Mouse (Mus musculus) neural tube, embryonic 15.5 days (tissue): ENCODE measurements around the gene 1700001C02Rik. TPM values are rescaled to one million over a fixed set of nuclear protein-coding genes. Genes with fewer than 3 reads are reported as not detected.

ENCODE experiments used
- ATAC-seq: fragments of 200-750 bp; cut with Nextera tagmentation; 2 replicates; pipeline ENCODE4 v1.8.0; 2017; ENCODE audit warnings: mild to moderate bottlenecking, moderate TSS enrichment, moderate library complexity; ENCODE audit not compliant: low FRiP score
- H3K27ac ChIP-seq: fragments of 300-500 bp; sonication (generic); replicated peaks from 2 replicates; pipeline ENCODE4 v1.5.1; 2015; ENCODE audit warnings: mild to moderate bottlenecking, inconsistent platforms
- H3K27me3 ChIP-seq: fragments of 300-500 bp; sonication (generic); replicated peaks from 2 replicates; pipeline ENCODE4 v1.6.1; 2015; ENCODE audit warnings: inconsistent platforms
- H3K36me3 ChIP-seq: fragments of 300-500 bp; sonication (generic); 2 replicates; pipeline ENCODE4 v1.6.1; 2015; ENCODE audit warnings: inconsistent platforms
- H3K4me1 ChIP-seq: fragments of 300-500 bp; sonication (generic); 2 replicates; pipeline ENCODE4 v1.6.1; 2015; ENCODE audit warnings: inconsistent platforms
- H3K4me2 ChIP-seq: fragments of 300-500 bp; sonication (generic); 2 replicates; pipeline ENCODE4 v1.6.1; 2015; ENCODE audit warnings: inconsistent platforms, mild to moderate bottlenecking, moderate library complexity
- H3K4me3 ChIP-seq: fragments of 300-500 bp; sonication (generic); replicated peaks from 2 replicates; pipeline ENCODE4 v1.5.1; 2015; ENCODE audit warnings: mild to moderate bottlenecking, inconsistent platforms
- H3K9ac ChIP-seq: fragments of 300-500 bp; sonication (generic); replicated peaks from 2 replicates; pipeline ENCODE4 v1.6.1; 2015; ENCODE audit warnings: mild to moderate bottlenecking, inconsistent platforms
- H3K9me3 ChIP-seq: fragments of 300-500 bp; sonication (generic); replicated peaks from 2 replicates; pipeline ENCODE4 v1.6.1; 2016; ENCODE audit warnings: inconsistent platforms
- WGBS: fragments of 180-500 bp; shearing (Covaris S2); methylation state at CpG from one replicate; pipeline ENCODE4 v1.1.7; 2015; ENCODE audit warnings: mixed read lengths; 5-methylcytosine and 5-hydroxymethylcytosine counted together
- polyA plus RNA-seq: library from polyadenylated mRNA; unstranded; fragments of >200 nt; fragmentation: Nextera tagmentation; extraction: Ambion mirVana; gene quantifications from 2 replicates; pipeline ENCODE4 v1.2.1, GENCODE M21; 2015

1700001C02Rik gene
- polyA plus RNA-seq, 1 experiment from 2014 or later: 0.65 TPM

DNA sequence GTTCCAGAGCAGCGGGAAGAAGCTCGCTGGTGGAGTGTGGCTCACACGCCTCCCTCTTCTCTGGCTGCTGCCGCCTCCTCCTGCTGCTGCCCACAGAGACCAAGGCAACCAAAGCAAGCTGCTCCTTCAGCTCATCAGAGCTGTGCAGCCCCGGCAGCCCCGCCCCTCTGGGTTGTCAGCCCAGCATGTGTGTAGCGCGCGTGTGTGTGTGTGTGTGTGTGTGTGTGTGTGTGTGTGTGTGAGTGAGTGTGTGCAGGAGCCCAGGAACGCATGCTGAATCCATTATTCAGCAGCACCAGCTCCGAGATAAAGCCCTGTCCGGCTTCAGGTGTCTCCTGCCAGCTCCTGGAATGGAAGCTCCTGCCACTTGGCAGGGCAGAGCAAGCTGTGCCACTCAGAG lies 4.0 kb upstream of the 1700001C02Rik start, which contains the start of gene Otof:
Gene Otof, minus strand, starts transcription at position 112 of the 400 bp plus-strand sequence.
- Histone ChIP-seq H3K36me3 (no peaks in the 10 kb centered on the region), H3K4me1 (peaks cover 45% of the 10 kb centered on the region), H3K27me3 (peaks cover 15% of the 10 kb centered on the region; the same call in 1 of the 2 replicates), H3K9ac (no peak within 1 kb of the TSS), H3K27ac (peak within 1 kb of the TSS; percentile 56; the same call in 1 of the 2 replicates), H3K4me2 (peak within 1 kb of the TSS; percentile 47), H3K9me3 (no peaks in the 10 kb centered on the region), H3K4me3 (peak within 1 kb of the TSS; percentile 16; the same call in 1 of the 2 replicates)
- peak; percentile 72 for ATAC-seq
- WGBS: 13% methylated on average over 12 of the region's 12 CpGs

DNA sequence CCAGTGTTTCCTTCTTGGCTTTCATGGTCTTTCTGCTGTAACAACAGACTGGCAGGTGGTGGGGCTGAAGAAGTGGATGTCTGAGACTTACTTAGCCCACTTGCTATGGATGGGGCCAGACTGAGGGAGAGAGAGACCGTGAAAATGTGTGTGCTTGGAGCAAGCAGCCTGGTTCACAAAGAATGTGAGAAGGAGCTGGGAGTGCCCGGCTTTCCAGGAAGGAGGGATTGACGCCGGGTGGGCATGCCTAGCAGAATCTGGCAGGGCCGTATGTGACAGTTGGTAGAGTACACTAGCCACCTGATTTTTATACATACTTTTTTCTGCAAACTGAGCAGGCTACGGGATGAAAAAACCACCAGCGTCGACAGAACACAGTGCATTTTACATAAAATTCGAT lies 468 bp downstream of the 1700001C02Rik start:
- H3K27ac ChIP-seq: 0 out of 2 replicates have a peak overlapping the region, but pooled peaks have one; percentile 2
- peaks cover 15% of the 10 kb centered on the region; the same call in 1 of the 2 replicates for H3K27me3 ChIP-seq
- no peak for ATAC-seq
- H3K36me3 ChIP-seq: no peaks in the 10 kb centered on the region
- WGBS: 30% methylated on average over 9 of the region's 9 CpGs
- H3K4me3 ChIP-seq: peak overlapping the region; percentile 30
- peaks cover 48% of the 10 kb centered on the region for H3K4me1 ChIP-seq
- peak overlapping the region; percentile 36 for H3K9ac ChIP-seq
- H3K9me3 ChIP-seq: no peaks in the 10 kb centered on the region
- H3K4me2 ChIP-seq: peak overlapping the region; percentile 63

DNA sequence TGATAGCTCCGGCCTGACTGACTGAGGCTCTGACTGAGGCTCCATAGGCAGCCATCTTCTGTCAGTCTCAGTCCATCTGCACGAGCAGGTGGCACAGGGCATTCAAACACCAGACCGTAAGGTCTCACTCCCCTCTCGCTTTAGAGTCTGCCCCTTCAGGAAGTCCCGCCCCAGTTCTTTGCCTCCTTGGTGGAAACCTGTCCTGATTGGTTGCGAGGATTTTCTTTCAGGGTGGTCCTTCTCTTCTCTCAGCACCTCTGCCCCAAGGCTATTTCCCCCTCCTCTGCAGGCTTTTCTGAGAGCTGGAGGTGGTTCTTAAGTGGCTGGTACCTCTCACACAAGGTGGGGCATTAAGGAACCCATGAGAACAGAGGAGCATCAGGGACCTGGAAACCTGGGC lies 4.6 kb downstream of the 1700001C02Rik start:
- Histone ChIP-seq H3K9ac (no peak overlapping the region), H3K27ac (no peak overlapping the region), H3K27me3 (peaks cover 6% of the 10 kb centered on the region; the same call in 1 of the 2 replicates), H3K4me2 (no peak overlapping the region), H3K4me3 (no peak overlapping the region), H3K36me3 (no peaks in the 10 kb centered on the region), H3K4me1 (peaks cover 37% of the 10 kb centered on the region), H3K9me3 (no peaks in the 10 kb centered on the region)
- ATAC-seq: no peak
- WGBS: 68% methylated on average over 6 of the region's 6 CpGs

DNA sequence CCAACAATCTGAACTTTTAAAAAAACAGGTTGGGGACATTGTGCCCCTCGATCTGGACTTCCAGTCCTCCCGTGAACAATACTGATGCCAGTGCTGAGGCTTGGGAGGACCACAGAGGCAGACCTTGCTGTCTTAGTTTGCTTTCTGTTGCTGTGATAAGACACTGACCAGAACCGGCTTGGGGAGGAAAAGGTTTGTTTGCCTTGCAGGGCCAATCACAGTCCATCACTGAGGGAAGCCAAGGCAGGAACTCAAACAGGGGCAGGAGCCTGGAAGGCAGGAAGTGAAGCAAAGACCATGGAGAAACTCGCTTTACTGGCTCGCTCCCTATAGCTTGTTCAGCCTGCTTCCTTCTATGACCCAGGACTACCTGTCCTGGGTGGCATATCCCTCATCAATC lies 6.3 kb downstream of the 1700001C02Rik start:
- Histone ChIP-seq H3K9me3 (no peaks in the 10 kb centered on the region), H3K4me3 (no peak overlapping the region), H3K4me2 (no peak overlapping the region), H3K9ac (no peak overlapping the region), H3K36me3 (no peaks in the 10 kb centered on the region), H3K27ac (no peak overlapping the region), H3K27me3 (no peaks in the 10 kb centered on the region), H3K4me1 (peaks cover 21% of the 10 kb centered on the region)
- WGBS: 79% methylated on average over 5 of the region's 5 CpGs
- no peak for ATAC-seq

DNA sequence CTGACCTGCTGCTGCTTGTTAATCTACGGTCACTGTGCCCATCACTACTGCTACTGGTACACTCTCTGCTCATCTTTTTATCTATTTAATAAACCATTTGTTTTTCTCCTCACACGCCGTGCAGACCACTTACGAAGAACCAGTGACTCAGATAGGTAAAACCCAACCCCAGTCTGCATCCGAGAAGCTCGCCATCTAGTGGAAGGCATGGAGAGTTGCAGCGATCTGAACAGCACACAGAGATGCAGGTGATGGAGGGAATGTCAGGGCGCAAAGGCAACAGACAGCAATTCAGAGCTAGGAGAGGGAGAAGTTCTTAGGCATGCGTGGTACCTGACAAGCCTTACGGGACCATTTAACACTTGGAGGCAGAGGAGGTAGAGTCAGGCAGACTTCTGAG lies 10.7 kb downstream of the 1700001C02Rik start:
- Histone ChIP-seq H3K4me1 (no peaks in the 10 kb centered on the region), H3K9ac (no peak overlapping the region), H3K27ac (no peak overlapping the region), H3K9me3 (no peaks in the 10 kb centered on the region), H3K4me3 (no peak overlapping the region), H3K27me3 (no peaks in the 10 kb centered on the region), H3K4me2 (no peak overlapping the region), H3K36me3 (no peaks in the 10 kb centered on the region)
- 43% methylated on average over 10 of the region's 10 CpGs for WGBS
- no peak for ATAC-seq

DNA sequence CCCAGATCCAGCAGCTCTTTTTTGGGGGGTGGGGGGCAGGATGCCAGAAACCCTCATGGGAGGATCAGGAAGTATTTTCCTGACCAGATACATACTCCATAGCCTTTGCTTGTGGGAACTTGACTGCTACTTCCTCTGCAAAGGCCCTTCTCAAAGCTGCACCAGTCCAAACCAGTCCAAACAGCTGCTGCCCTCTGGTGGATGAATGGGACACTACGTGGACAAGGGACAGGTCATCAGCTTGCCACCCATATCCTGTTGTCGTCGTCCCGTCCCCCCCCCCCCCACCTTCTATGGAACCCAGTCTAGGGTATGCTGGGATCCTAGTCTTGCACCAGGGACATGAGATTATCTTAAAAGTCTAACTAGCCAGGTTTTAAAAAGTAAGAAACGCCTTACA lies 16.5 kb downstream of the 1700001C02Rik start:
- Histone ChIP-seq H3K4me3 (no peak overlapping the region), H3K4me2 (no peak overlapping the region), H3K9ac (no peak overlapping the region), H3K9me3 (no peaks in the 10 kb centered on the region), H3K27ac (no peak overlapping the region), H3K27me3 (no peaks in the 10 kb centered on the region), H3K4me1 (no peaks in the 10 kb centered on the region), H3K36me3 (no peaks in the 10 kb centered on the region)
- WGBS: 14% methylated on average over 5 of the region's 5 CpGs
- ATAC-seq: no peak

DNA sequence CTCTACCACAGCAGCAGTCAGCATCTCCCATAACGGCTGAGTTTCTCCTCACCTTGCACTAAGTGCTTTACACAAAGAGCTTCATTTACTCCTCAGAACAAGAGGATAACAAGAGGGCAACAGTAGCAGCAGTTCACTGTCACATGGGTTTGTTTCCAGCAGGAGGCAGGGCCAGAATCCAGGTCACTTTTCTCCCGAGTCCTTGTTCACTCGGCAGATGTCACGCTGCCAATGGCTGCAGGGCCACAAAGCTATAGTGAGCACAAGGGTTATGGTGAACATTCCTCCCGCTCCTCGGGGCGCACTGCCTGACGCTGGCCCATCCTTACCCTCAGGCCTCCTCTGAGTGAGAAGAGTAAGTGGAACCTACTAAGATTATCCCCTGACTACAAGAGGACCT lies 17.7 kb downstream of the 1700001C02Rik start:
- no peaks in the 10 kb centered on the region for H3K36me3 ChIP-seq
- H3K9ac ChIP-seq: no peak overlapping the region
- H3K27me3 ChIP-seq: no peaks in the 10 kb centered on the region
- H3K4me2 ChIP-seq: no peak overlapping the region
- H3K9me3 ChIP-seq: no peaks in the 10 kb centered on the region
- H3K4me3 ChIP-seq: no peak overlapping the region
- no peak overlapping the region for H3K27ac ChIP-seq
- ATAC-seq: no peak
- H3K4me1 ChIP-seq: no peaks in the 10 kb centered on the region
- WGBS: 81% methylated on average over 8 of the region's 8 CpGs

DNA sequence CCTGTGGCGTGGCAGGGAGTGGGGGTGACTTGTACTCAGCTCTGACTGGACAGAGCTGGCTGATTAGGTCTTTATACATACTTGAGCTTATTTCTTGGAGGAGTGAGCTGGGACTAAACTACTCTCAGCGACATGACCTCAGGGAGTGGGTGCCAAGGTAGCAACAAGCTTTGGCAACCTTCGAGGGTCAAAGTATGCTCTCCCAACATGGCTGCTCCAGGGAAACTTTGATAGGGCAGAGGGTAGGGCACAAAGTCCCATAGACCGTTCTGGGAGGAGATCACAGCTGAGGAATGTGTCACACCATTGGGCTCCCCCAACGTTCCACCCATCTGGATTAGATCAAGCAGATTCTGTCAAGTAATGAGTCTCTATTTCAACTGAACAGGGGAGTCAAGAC lies 18.7 kb downstream of the 1700001C02Rik start:
- Histone ChIP-seq H3K4me2 (no peak overlapping the region), H3K9ac (no peak overlapping the region), H3K9me3 (no peaks in the 10 kb centered on the region), H3K4me3 (no peak overlapping the region), H3K27ac (no peak overlapping the region), H3K36me3 (no peaks in the 10 kb centered on the region), H3K27me3 (no peaks in the 10 kb centered on the region), H3K4me1 (no peaks in the 10 kb centered on the region)
- ATAC-seq: no peak
- 84% methylated on average over 5 of the region's 5 CpGs for WGBS

DNA sequence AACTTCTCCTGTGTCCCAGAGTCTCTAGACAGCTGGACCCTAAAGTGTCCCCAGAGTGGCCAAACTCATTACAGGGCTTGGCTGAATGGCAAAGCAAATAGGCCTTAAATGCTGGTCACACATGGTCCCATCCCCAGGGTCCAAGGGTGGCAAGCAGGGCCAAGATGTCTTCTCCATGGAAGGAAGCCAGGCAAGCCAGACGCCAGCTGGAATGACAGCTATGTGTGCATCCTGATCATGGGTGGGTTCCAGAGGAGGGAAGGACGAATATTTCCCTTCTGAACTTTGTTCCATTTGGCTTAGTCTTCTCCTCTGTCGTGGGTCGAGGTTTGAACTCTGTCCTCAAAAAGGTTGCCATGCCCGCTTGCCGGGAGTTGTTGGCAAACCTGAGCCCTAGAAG lies 19.3 kb downstream of the 1700001C02Rik start:
- no peak for ATAC-seq
- no peaks in the 10 kb centered on the region for H3K4me1 ChIP-seq
- no peaks in the 10 kb centered on the region for H3K36me3 ChIP-seq
- H3K4me3 ChIP-seq: no peak overlapping the region
- no peak overlapping the region for H3K4me2 ChIP-seq
- H3K9ac ChIP-seq: no peak overlapping the region
- no peaks in the 10 kb centered on the region for H3K27me3 ChIP-seq
- no peaks in the 10 kb centered on the region for H3K9me3 ChIP-seq
- no peak overlapping the region for H3K27ac ChIP-seq
- 85% methylated on average over 6 of the region's 6 CpGs for WGBS

DNA sequence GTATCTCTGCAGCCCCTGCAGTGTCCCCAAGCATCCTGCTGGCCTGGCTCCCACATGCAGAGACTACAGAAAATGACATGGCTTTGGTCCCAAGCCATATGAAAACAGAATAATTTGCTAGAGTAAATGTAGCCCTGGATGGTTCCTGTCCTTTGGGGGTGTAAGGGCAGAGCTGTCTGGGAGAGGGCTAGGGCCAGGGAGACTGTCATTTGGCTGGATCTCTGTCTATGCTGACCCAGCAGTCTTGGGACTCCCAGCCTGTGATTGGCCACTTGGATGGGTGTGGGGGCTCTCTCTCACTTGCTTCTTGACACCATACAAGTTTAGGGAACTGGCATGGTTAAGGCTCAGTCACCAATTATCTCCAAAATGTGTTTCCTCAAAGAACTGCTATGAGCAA lies 24.4 kb downstream of the 1700001C02Rik start:
- Histone ChIP-seq H3K9me3 (no peaks in the 10 kb centered on the region), H3K36me3 (no peaks in the 10 kb centered on the region), H3K4me2 (no peak overlapping the region), H3K4me1 (no peaks in the 10 kb centered on the region), H3K4me3 (no peak overlapping the region), H3K27me3 (no peaks in the 10 kb centered on the region), H3K27ac (no peak overlapping the region), H3K9ac (no peak overlapping the region)
- ATAC-seq: no peak

DNA sequence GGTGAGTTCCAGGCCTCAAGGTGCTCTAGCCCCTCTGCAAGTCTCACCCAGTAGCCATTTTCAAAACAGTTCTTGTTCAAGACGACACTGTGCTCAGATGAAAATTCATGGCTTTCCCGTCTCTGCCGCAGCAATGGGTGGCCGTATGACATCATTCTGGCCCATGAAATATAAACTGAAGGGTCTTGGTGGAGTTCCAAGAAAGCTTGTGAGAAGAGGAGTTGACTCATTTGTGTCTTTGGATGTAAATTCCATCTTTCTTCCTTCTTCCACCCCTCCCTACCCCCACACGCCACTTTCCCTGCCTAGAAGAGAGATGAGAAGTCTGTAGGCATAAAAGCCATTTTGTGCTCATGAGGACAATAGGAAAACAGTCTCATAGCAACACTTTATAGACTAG lies 25.0 kb downstream of the 1700001C02Rik start:
- H3K9ac ChIP-seq: no peak overlapping the region
- no peak overlapping the region for H3K4me3 ChIP-seq
- H3K36me3 ChIP-seq: no peaks in the 10 kb centered on the region
- H3K27me3 ChIP-seq: no peaks in the 10 kb centered on the region
- no peak overlapping the region for H3K4me2 ChIP-seq
- no peak overlapping the region for H3K27ac ChIP-seq
- 77% methylated on average over 5 of the region's 5 CpGs for WGBS
- ATAC-seq: no peak
- no peaks in the 10 kb centered on the region for H3K9me3 ChIP-seq
- H3K4me1 ChIP-seq: no peaks in the 10 kb centered on the region

DNA sequence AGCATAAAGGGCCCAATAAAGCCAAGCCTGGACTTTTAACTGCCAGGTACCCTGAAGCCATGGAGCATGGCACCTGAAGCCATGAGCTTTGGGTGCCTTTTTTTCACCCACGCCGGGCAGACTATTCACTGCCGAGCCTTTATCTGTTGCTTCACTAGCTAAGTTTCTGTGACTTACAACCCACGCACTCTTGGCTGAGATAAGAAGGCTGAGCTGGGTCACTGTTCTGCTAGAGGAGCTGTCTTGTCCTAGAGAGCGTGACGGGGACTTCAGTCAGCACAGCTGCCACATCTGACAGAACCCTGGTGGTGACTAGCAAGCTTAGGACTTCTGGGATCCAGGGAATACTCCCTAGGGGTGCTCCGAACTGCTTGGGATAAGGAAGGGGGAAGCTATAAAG lies 27.9 kb downstream of the 1700001C02Rik start:
- H3K27me3 ChIP-seq: no peaks in the 10 kb centered on the region
- 82% methylated on average over 7 of the region's 7 CpGs for WGBS
- no peaks in the 10 kb centered on the region for H3K9me3 ChIP-seq
- no peak overlapping the region for H3K4me2 ChIP-seq
- no peaks in the 10 kb centered on the region for H3K36me3 ChIP-seq
- no peak overlapping the region for H3K4me3 ChIP-seq
- no peak overlapping the region for H3K9ac ChIP-seq
- H3K4me1 ChIP-seq: no peaks in the 10 kb centered on the region
- no peak for ATAC-seq
- no peak overlapping the region for H3K27ac ChIP-seq

DNA sequence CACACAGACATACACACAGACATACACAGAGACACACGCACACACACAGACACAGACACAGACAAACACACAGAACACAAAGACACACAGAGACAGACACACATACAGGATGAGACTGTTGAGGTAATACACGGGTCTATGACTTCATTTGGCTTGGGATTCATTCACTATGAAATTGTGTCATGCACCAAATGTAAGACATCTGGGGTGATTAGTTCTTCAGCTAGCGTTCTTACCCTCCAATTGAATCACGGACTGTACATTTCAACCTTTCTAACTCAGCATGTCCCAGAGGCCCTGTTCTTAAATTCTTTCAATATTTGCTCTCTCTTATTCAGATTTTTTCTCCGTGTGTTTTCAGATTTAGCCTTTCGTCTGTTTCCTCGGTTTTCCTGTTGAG lies 28.8 kb downstream of the 1700001C02Rik start:
- H3K4me1 ChIP-seq: no peaks in the 10 kb centered on the region
- H3K9ac ChIP-seq: no peak overlapping the region
- ATAC-seq: no peak
- H3K9me3 ChIP-seq: no peaks in the 10 kb centered on the region
- H3K4me2 ChIP-seq: no peak overlapping the region
- no peak overlapping the region for H3K27ac ChIP-seq
- H3K4me3 ChIP-seq: no peak overlapping the region
- H3K36me3 ChIP-seq: no peaks in the 10 kb centered on the region
- H3K27me3 ChIP-seq: no peaks in the 10 kb centered on the region
- WGBS: 86% methylated on average over 7 of the region's 7 CpGs
